27 mouse cellular contexts compared by ENCODE assay signal in the genomic region with DNA sequence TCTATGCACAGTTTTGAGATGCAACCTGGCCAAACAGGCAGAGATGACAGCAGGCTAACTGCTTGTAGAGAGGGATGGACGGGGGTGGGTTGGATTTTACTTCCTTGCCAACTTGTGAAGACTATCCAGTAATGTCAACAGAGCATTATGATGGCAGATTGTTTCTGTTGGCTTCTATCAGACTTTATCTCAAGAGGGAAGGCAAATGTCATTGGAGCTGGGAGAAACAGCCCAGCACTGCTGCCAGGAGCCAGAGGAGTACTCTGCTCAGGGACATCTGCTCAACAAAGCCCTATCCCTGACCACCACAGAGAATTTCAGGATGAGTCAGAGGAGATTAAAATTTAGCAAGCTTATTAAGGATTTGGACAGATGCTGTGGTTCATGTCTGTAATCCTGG. TPM values are rescaled to one million over a fixed set of nuclear protein-coding genes. Genes with fewer than 3 reads are reported as not detected.
DNase-seq lines count a peak whose midpoint lies in the region; ATAC-seq lines count a peak whose summit lies in the region.
"Had no signal": no experiment of that assay in that cellular context is flagged by ENCODE, and none has a peak within 500 bp of the region (broad histone marks: within the 10 kb centered on the region; RNA-seq: fewer than 3 reads in every experiment).

No protein-coding gene starts in this region.

- H3K4me3 ChIP-seq in heart, embryonic 15.5 days = no peak overlapping the region
- no peak overlapping the region for H3K4me3 ChIP-seq in heart, embryonic 11.5 days (ENCODE audit: low read depth, low read length)
- H3K4me3 ChIP-seq: embryonic facial prominence, embryonic 15.5 days; gastrocnemius, adult 2 months; heart, embryonic 12.5 days; hindbrain, embryonic 10.5 days; intestine, embryonic 15.5 days; left cerebral cortex, adult 2 months; limb, embryonic 10.5 days; liver, embryonic 15.5 days; lung, embryonic 15.5 days; midbrain, embryonic 15.5 days had no signal

- peaks cover 33% of the 10 kb centered on the region for H3K4me1 ChIP-seq in heart, embryonic 15.5 days (replicated peaks)
- peaks cover 9% of the 10 kb centered on the region for H3K4me1 ChIP-seq in heart, embryonic 11.5 days (ENCODE audit: control insufficient read depth, insufficient read depth, low read length)
- H3K4me1 ChIP-seq: embryonic facial prominence, embryonic 15.5 days; hindbrain, embryonic 10.5 days; intestine, embryonic 15.5 days; midbrain, embryonic 15.5 days had no signal

- peak overlapping the region; percentile 51; the same call in 1 of the 2 replicates for H3K27ac ChIP-seq in heart, embryonic 15.5 days
- no peak overlapping the region for H3K27ac ChIP-seq in heart, embryonic 11.5 days (ENCODE audit: low read depth, low read length)
- H3K27ac ChIP-seq: embryonic facial prominence, embryonic 15.5 days; gastrocnemius, adult 2 months; hindbrain, embryonic 10.5 days; intestine, embryonic 15.5 days; left cerebral cortex, adult 2 months; limb, embryonic 10.5 days; liver, embryonic 15.5 days; lung, embryonic 15.5 days; midbrain, embryonic 15.5 days had no signal

- H3K27me3 ChIP-seq in heart, embryonic 15.5 days = no peaks in the 10 kb centered on the region
- H3K27me3 ChIP-seq in heart, embryonic 11.5 days (ENCODE audit: control insufficient read depth, insufficient read depth, low read length) = no peaks in the 10 kb centered on the region
- H3K27me3 ChIP-seq: embryonic facial prominence, embryonic 15.5 days; intestine, embryonic 15.5 days; liver, embryonic 15.5 days; midbrain, embryonic 15.5 days had no signal

- DNase-seq in adrenal gland, adult 2 months = peak; percentile 52
- no peak for DNase-seq in adrenal gland, adult 18-20 months (ENCODE audit: low spot score in 2 of 2)
- DNase-seq in layer of hippocampus, postnatal 14 days (ENCODE audit: low spot score in 2 of 2) = peak; percentile 6 to 22
- no peak for DNase-seq in layer of hippocampus, postnatal 36 days
- peak; percentile 22 for DNase-seq in MN1 (ENCODE audit: low spot score)
- DNase-seq in urinary bladder, postnatal 36 days (ENCODE audit: low spot score in 2 of 2) = no peak
- DNase-seq: cerebellum, adult 2 months; gastrocnemius, adult 2 months; kidney, adult 8-10 months; kidney, postnatal 10 days; liver; lung, postnatal 36 days had no signal

- H3K9ac ChIP-seq in heart, embryonic 15.5 days = no peak overlapping the region
- no peak overlapping the region for H3K9ac ChIP-seq in heart, embryonic 11.5 days (ENCODE audit: low read depth, low read length)
- H3K9ac ChIP-seq: embryonic facial prominence, embryonic 15.5 days; heart, embryonic 12.5 days; intestine, embryonic 15.5 days; liver, embryonic 15.5 days; lung, embryonic 15.5 days; midbrain, embryonic 15.5 days had no signal

- no peaks in the 10 kb centered on the region for H3K36me3 ChIP-seq in heart, embryonic 15.5 days
- H3K36me3 ChIP-seq in heart, embryonic 11.5 days (ENCODE audit: control insufficient read depth, insufficient read depth, low read length) = no peaks in the 10 kb centered on the region
- H3K36me3 ChIP-seq: embryonic facial prominence, embryonic 15.5 days; heart, embryonic 12.5 days; hindbrain, embryonic 10.5 days; intestine, embryonic 15.5 days; limb, embryonic 10.5 days; liver, embryonic 15.5 days; lung, embryonic 15.5 days; midbrain, embryonic 15.5 days had no signal

- H3K9me3 ChIP-seq in heart, embryonic 15.5 days (replicated peaks) = no peaks in the 10 kb centered on the region
- H3K9me3 ChIP-seq in heart, embryonic 11.5 days (replicated peaks; ENCODE audit: control insufficient read depth, low read length) = no peaks in the 10 kb centered on the region
- H3K9me3 ChIP-seq: embryonic facial prominence, embryonic 15.5 days; heart, embryonic 12.5 days; hindbrain, embryonic 10.5 days; intestine, embryonic 15.5 days; limb, embryonic 10.5 days; liver, embryonic 15.5 days; lung, embryonic 15.5 days; midbrain, embryonic 15.5 days had no signal

- WGBS in heart, embryonic 15.5 days = 15% methylated on average over 1 of the region's 1 CpGs
- WGBS in heart, embryonic 11.5 days (ENCODE audit: insufficient replicate concordance) = 21% methylated on average over 1 of the region's 1 CpGs

- H3K4me2 ChIP-seq in heart, embryonic 15.5 days = no peak overlapping the region
- H3K4me2 ChIP-seq in heart, embryonic 11.5 days = no peak overlapping the region
- H3K4me2 ChIP-seq: embryonic facial prominence, embryonic 15.5 days; heart, embryonic 12.5 days; intestine, embryonic 15.5 days; liver, embryonic 15.5 days; lung, embryonic 15.5 days; midbrain, embryonic 15.5 days had no signal

- no peak for ATAC-seq in heart, embryonic 15.5 days (replicated peaks; ENCODE audit: insufficient number of reproducible peaks, insufficient read depth, low FRiP score, low read depth)
- ATAC-seq in heart, embryonic 11.5 days (replicated peaks; ENCODE audit: insufficient number of reproducible peaks, low FRiP score, low TSS enrichment) = no peak
- ATAC-seq: CD4-positive, CD25-positive, alpha-beta regulatory T cell, adult 4 months; forebrain, embryonic 14.5 days; hindbrain, embryonic 16.5 days; intestine, embryonic 15.5 days; midbrain, embryonic 15.5 days had no signal

RNA-seq across cellular contexts. Expression of a gene that starts 18.3 kb away (rescaled TPM):
- 1 to 10 TPM; 3.7 to 5.2 TPM for total RNA-seq in adrenal gland, adult 2 months (2021)
- polyA plus RNA-seq in adrenal gland, adult 2 months (2012; rRNA removed) = 2.3 and 2.4 TPM in 2 replicates
- total RNA-seq in adrenal gland, adult 18-20 months (2021) = 1 to 10 TPM; 4.1 to 4.3 TPM
- polyA plus RNA-seq in heart, embryonic 15.5 days (2015; fragmentation: Nextera tagmentation; extraction: Ambion mirVana) = 8.3 and 8.7 TPM in 2 replicates
- 5.8 and 6.9 TPM in 2 replicates for polyA plus RNA-seq in heart, embryonic 11.5 days (2014; fragmentation: Nextera tagmentation; extraction: Ambion mirVana)
- total RNA-seq in layer of hippocampus, postnatal 14 days (2021) = 1 to 10 TPM; 2.9 to 3.2 TPM
- 1 to 10 TPM; 1.8 to 2.6 TPM for total RNA-seq in layer of hippocampus, postnatal 36 days (2021)
- total RNA-seq: megakaryocyte-erythroid progenitor cell, adult 5-6 weeks had no signal

RNA-seq across cellular contexts. Expression of a gene that starts 59.7 kb away (rescaled TPM):
- total RNA-seq in adrenal gland, adult 2 months (2021) = 10 to 100 TPM; 34.9 to 38.2 TPM
- 18.6 and 21.2 TPM in 2 replicates for polyA plus RNA-seq in adrenal gland, adult 2 months (2012; rRNA removed)
- total RNA-seq in adrenal gland, adult 18-20 months (2021) = 10 to 100 TPM; 26.9 to 29.4 TPM
- 55.4 and 67.0 TPM in 2 replicates for polyA plus RNA-seq in heart, embryonic 15.5 days (2015; fragmentation: Nextera tagmentation; extraction: Ambion mirVana)
- polyA plus RNA-seq in heart, embryonic 11.5 days (2014; fragmentation: Nextera tagmentation; extraction: Ambion mirVana) = 90.0 and 94.5 TPM in 2 replicates
- 10 to 100 TPM; 62.4 to 64.4 TPM for total RNA-seq in layer of hippocampus, postnatal 14 days (2021)
- 10 to 100 TPM; 51.6 to 55.7 TPM for total RNA-seq in layer of hippocampus, postnatal 36 days (2021)

RNA-seq across cellular contexts. Expression of a gene that starts 59.8 kb away (rescaled TPM):
- 10 to 100 TPM; 26.1 to 27.4 TPM for total RNA-seq in adrenal gland, adult 2 months (2021)
- 10.9 and 12.5 TPM in 2 replicates for polyA plus RNA-seq in adrenal gland, adult 2 months (2012; rRNA removed)
- total RNA-seq in adrenal gland, adult 18-20 months (2021) = 10 to 100 TPM; 19.2 to 20.2 TPM
- polyA plus RNA-seq in heart, embryonic 15.5 days (2015; fragmentation: Nextera tagmentation; extraction: Ambion mirVana) = 11.2 and 16.6 TPM in 2 replicates
- polyA plus RNA-seq in heart, embryonic 11.5 days (2014; fragmentation: Nextera tagmentation; extraction: Ambion mirVana) = 12.6 and 16.2 TPM in 2 replicates
- total RNA-seq in layer of hippocampus, postnatal 14 days (2021) = 10 to 100 TPM; 42.3 to 47.3 TPM
- 10 to 100 TPM; 48.0 to 58.4 TPM for total RNA-seq in layer of hippocampus, postnatal 36 days (2021)

Comparison
In these comparisons a context has a peak if more than half of its experiments do, and no peak if none do; other contexts are left out.
1. DNase-seq: peak in adrenal gland, adult 2 months (single experiment), layer of hippocampus, postnatal 14 days (2 of 2) and MN1 (single experiment); none in adrenal gland, adult 18-20 months (0 of 2), layer of hippocampus, postnatal 36 days (0 of 2) and urinary bladder, postnatal 36 days (0 of 2).